In genomic region chr14:11988975-11989374, GRCm38 (mm10) we compare ENCODE assay signal across 20 mouse cellular contexts.
"Had no signal": no experiment of that assay in that cellular context is flagged by ENCODE, and none has a peak within 500 bp of the region (broad histone marks: within the 10 kb centered on the region; RNA-seq: fewer than 3 reads in every experiment).

No protein-coding gene starts in this region.

- DNase-seq: kidney, adult 8-10 months; kidney, postnatal 25 days; layer of hippocampus, postnatal 36 days; liver, postnatal 0 days; lung, embryonic 14.5 days; right cerebral cortex, adult 18-20 months; right cerebral cortex, postnatal 14 days; right cerebral cortex, postnatal 4 days; thymus, postnatal 25 days had no signal

- H3K9ac ChIP-seq: limb, embryonic 15.5 days; liver, embryonic 14.5 days; liver, postnatal 0 days; lung, embryonic 14.5 days; midbrain, embryonic 12.5 days; midbrain, embryonic 15.5 days; neural tube, embryonic 12.5 days; neural tube, embryonic 15.5 days; stomach, embryonic 15.5 days had no signal

- H3K27me3 ChIP-seq: limb, embryonic 15.5 days; midbrain, embryonic 12.5 days; midbrain, embryonic 15.5 days; neural tube, embryonic 12.5 days; neural tube, embryonic 15.5 days; stomach, embryonic 15.5 days had no signal

- ATAC-seq: liver, postnatal 0 days; lung, postnatal 0 days; midbrain, embryonic 15.5 days had no signal

- H3K36me3 ChIP-seq: limb, embryonic 15.5 days; midbrain, embryonic 12.5 days; midbrain, embryonic 15.5 days; neural tube, embryonic 12.5 days; neural tube, embryonic 15.5 days; stomach, embryonic 15.5 days had no signal

- H3K27ac ChIP-seq: kidney, postnatal 0 days; limb, embryonic 15.5 days; liver, embryonic 14.5 days; macrophage; midbrain, embryonic 12.5 days; midbrain, embryonic 15.5 days; neural tube, embryonic 12.5 days; neural tube, embryonic 15.5 days; stomach, embryonic 15.5 days had no signal

- H3K4me2 ChIP-seq: limb, embryonic 15.5 days; liver, embryonic 11.5 days; lung, embryonic 14.5 days; midbrain, embryonic 12.5 days; midbrain, embryonic 15.5 days; neural tube, embryonic 12.5 days; neural tube, embryonic 15.5 days; stomach, embryonic 15.5 days had no signal

- H3K4me1 ChIP-seq: midbrain, embryonic 12.5 days; neural tube, embryonic 12.5 days; neural tube, embryonic 15.5 days; stomach, embryonic 15.5 days had no signal

- H3K4me3 ChIP-seq: limb, embryonic 15.5 days; midbrain, embryonic 12.5 days; midbrain, embryonic 15.5 days; neural tube, embryonic 12.5 days; neural tube, embryonic 15.5 days; stomach, embryonic 15.5 days had no signal

- H3K9me3 ChIP-seq: limb, embryonic 15.5 days; midbrain, embryonic 12.5 days; midbrain, embryonic 15.5 days; neural tube, embryonic 12.5 days; neural tube, embryonic 15.5 days; stomach, embryonic 15.5 days had no signal
